Mouse (Mus musculus) CD4-positive helper T cell, adult 2 months (primary cell): ENCODE results near the gene Atat1.
"Not testable (repeated sequence)": the region's sequence is repeated elsewhere in the genome, so short reads cannot be mapped to it uniquely, and the experiment has no call there.

ENCODE experiments used
- DNase-seq: peaks from one replicate; pipeline ENCODE4 v3.0.0-alpha.2; 2012; ENCODE audit warnings: low read depth, missing footprints, low spot score

Gene Atat1

DNA sequence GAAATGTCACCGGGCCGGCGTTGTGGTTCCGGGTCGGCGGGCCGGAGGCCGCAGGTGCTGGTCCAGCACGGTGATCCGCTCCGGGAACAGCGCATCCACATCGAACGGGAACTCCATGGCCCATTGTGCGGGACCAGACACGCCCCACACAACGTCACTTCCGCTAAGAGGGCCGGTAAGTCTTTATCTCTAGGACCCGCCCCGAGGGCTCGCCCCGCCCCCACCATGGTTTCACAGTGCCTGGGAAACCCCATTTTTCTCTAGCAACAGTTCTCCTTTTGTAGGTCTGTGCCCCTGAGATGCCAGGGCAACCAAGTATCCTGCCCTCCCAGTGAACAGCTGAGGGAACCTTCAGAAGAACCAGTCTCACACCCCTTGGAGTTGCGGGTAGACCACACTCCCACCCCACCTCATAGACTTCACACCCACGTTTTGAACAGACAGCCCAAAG is at the start of gene Atat1:
Gene Atat1 (minus strand): TSS at position 157 of the 451 bp plus-strand sequence.
- peak; percentile 96 for DNase-seq

- DNase-seq: no peak
These were observed 48.8 kb upstream of the Atat1 start for GRCm38 (mm10) chr17:35958533-35959223.

- no peak for DNase-seq
These were observed 44.8 kb upstream of the Atat1 start for GRCm38 (mm10) chr17:35954665-35955064.

GRCm38 (mm10) chr17:35952559-35952958 is 42.7 kb upstream of the Atat1 start:
- not testable (repeated sequence) for DNase-seq

GRCm38 (mm10) chr17:35950946-35951345 is 41.1 kb upstream of the Atat1 start:
- DNase-seq: not testable (repeated sequence)

DNA sequence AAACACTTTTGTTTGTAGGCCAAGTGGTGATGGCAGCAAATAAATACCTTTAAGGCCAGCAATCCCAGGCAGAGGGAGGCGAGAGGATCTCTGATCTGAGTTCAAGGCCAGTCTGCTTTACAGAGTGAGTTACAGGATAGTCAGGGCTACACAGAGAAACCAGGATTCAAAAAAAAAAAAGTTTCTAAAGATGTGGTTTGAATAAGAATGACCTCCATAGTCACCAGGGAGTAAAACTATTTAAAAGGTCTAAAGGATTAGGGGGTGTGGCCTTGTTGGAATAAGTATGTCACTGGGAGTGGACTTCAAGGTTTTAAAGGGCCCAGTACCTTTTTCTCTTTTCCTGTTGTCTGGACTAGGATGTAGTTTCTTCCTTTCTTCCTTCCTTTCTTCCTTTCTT is 30.1 kb upstream of the Atat1 start:
- DNase-seq: no peak

- DNase-seq: no peak
These were observed 29.2 kb upstream of the Atat1 start for GRCm38 (mm10) chr17:35939108-35939507.

- peak; percentile 78 for DNase-seq
These were observed 27.9 kb upstream of the Atat1 start for GRCm38 (mm10) chr17:35937700-35938348.

DNA sequence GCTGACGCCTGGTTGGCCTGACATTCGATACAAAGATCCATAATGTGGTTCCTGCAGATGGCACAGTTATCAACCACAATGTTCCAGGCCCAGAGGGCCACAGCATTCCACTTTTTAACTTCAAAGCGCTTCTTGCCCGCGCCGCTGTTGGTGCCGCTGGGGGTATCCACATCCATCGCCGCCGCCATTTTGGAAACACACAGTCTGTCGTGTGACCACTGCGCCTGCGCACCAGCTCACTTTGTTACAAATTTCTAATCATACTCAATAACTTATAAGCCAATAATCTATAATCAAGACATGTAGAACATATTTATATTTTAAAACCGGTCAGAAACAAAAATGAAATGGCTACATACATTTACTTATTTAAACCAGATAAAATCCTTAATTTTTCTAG is 25.9 kb upstream of the Atat1 start:
- DNase-seq: not testable (repeated sequence)

- DNase-seq: no peak
These were observed 22.7 kb upstream of the Atat1 start for GRCm38 (mm10) chr17:35932608-35933007.

GRCm38 (mm10) chr17:35930627-35931026 is 20.8 kb upstream of the Atat1 start:
- DNase-seq: peak; percentile 3

DNA sequence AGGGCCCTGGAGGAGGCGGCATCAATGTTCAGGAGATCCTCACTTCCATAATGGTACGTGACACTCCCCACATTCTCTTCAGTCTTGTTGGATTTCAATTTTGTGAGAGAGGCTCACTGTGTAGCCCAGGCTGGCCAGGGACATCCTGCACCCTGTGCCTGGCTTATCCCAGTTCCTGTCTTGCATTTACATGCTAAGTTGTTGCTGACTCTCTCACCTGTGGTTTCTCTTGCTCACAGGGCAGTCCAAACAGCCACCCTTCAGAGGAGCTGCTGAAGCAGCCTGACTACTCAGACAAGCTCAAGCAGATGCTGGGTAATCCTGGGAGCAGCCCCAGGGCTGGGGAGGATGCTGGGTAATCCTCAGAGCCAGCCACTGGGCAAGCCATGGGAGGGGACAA is 19.7 kb upstream of the Atat1 start:
- no peak for DNase-seq

- no peak for DNase-seq
These were observed 17.6 kb upstream of the Atat1 start for GRCm38 (mm10) chr17:35927471-35927870.

DNA sequence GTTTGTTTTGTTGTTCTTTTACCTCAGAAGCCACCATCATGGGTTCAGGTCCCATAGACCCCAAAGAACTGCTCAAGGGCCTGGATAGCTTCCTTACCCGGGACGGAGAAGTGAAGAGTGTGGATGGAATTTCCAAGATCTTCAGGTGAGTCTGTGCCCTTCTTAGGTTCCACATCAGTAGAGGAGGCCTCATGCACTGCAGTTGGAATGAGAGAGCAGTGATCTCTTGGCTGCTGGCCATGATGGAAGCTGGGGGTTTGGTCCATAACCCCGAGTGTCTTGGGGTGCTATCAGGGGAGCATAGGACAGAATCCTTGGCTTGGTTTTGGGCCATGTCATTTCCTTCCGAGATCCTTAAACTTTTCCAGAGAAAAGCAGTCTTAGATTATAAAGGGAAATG is 13.4 kb upstream of the Atat1 start:
- no peak for DNase-seq

- DNase-seq: no peak
These were observed 12.7 kb upstream of the Atat1 start for GRCm38 (mm10) chr17:35922566-35922965.

DNA sequence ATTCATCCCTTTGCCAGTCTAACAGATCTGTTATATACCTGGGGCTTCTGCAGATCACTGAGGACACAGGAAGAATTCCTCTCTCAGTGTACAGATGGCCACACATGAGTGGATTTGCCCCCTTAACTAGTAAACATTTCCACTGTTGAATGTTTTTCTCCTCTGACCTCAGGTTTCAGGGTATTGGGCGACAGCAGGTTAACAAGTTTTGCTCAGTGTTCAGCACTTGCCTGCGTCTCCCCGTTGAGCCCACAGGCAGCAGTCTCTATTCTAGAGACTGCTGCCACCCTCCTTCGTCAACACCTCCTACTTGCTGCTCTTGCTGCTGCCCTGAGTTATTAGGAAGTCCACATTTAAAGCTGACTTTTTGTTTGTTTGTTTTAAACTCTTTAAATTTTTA is 11.8 kb upstream of the Atat1 start:
- DNase-seq: no peak

DNA sequence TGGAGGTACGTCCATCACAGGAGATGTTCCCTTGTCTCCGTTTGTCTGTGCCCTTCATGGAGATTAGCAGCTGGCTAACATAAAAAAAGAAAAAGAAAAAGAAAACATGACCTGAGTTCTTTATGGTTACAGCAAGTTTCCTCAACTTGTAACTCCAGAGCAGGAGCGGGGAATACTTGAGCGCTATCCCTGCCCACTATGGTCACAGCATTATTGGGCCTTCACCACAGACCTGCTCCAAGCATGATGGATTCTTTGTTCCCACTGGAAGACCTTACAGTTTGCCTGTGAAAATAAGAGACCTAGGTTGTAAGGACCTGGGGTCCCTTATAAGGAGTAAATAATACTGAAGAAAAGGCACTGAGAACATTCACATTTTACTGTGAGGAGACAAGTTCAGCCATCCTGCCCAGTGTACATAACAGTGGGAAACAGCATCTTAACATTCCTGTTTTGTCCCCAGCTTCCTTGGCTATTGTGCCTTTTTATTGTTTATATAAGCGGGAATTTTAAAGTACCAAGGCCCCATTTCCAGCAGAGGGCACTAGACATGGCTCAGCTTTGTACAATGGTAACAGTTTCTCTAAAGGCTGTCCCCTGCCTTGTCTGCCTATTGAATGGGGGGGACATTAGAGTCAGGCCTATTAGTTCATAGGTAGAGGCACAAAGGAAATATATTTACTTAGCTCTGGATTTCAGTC is 11.1 kb upstream of the Atat1 start:
- DNase-seq: peak; percentile 39

DNA sequence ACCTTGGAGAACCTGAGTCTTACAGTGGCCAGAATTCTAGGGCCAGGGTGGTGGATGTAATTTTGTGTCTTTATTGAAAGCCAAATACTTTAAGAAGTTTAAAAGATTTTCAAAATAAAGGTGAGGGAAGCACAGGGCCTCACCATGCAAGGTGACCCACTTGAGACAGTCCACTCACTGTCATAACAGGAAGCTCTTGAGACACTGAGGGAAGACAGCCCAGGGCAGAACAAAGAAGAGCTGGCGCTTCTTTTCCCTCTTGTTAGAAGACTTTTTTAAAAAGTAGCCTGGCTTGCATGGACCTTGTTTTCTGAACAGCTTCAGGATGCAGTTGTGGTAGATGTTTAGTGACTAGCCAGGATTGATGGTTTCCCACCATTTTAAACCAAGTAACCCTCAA is 10.5 kb upstream of the Atat1 start:
- DNase-seq: no peak

- no peak for DNase-seq
These were observed 10.0 kb upstream of the Atat1 start for GRCm38 (mm10) chr17:35919864-35920301.

- DNase-seq: peak; percentile 97
These were observed 9.3 kb upstream of the Atat1 start for GRCm38 (mm10) chr17:35919060-35919715.

- peak; percentile 77 for DNase-seq
These were observed 8.6 kb upstream of the Atat1 start for GRCm38 (mm10) chr17:35918276-35919059.
